Mouse (Mus musculus): ENCODE data around the gene Olfr522.
A peak's percentile ranks its signal among the peaks of the same experiment; 100 is the strongest.

Gene Olfr522

DNA sequence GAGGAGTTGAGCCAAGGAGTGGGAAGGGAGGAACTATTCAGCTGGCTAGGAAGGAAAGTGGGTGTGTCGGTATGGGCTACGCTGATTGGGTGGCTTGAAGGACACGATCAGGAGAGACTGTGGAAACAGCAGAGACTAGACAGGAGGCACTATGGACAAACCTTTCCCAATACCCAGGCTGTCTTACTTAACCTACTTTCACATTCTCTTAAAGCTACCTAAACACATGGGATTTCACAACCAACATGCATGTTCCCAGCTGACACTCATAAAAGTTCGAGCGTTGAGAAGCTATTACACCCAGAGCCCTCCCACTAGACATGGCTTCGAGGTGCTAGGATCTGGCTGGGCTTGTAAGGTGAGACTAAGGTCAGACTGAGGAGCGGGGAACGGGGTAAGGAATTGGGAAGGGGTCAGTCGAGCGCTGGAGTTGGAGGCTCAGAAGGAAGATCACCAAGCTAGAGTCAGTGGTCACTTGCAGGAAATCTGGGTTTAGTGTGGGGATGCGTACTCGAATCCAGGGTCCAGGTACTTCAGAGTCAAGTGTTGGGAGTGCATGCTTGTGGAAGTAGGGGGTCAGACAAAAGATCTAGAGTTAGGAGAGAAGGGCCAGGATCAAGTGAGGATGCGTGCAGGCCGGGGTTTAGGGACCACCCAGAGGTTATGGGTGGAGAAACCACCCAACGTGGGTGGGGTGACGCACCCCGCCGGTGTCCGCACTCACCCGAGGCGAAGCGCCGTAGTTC is 48.8 kb downstream of the Olfr522 start, which contains the start of gene Paox:
Paox (plus strand) TSS at position 217 of the 746 bp plus-strand sequence.
- DNase-seq (ENCODE audit: low spot score): peak; percentile 57

GRCm38 (mm10) chr7:140111943-140112342 is 52.6 kb downstream of the Olfr522 start:
- DNase-seq (ENCODE audit: low spot score): no peak
